Mouse (Mus musculus) hindbrain, embryonic 13.5 days (tissue): ENCODE results near the gene Sh3bgr. TPM values are rescaled to one million over a fixed set of nuclear protein-coding genes. Genes with fewer than 3 reads are reported as not detected.

Source experiments
- ATAC-seq: fragments of 200-750 bp; cut with Nextera tagmentation; 2 replicates; pipeline ENCODE4 v1.8.0; 2017; ENCODE audit warnings: moderate TSS enrichment; ENCODE audit not compliant: low FRiP score
- H3K27ac ChIP-seq: fragments of 300-500 bp; sonication (generic); 2 replicates; pipeline ENCODE4 v1.5.1; 2015; ENCODE audit warnings: inconsistent platforms, mild to moderate bottlenecking, moderate library complexity
- H3K27me3 ChIP-seq: fragments of 300-500 bp; sonication (generic); 2 replicates; pipeline ENCODE4 v1.6.1; 2015; ENCODE audit warnings: mild to moderate bottlenecking, inconsistent platforms
- H3K36me3 ChIP-seq: fragments of 300-500 bp; sonication (generic); 2 replicates; pipeline ENCODE4 v1.6.1; 2015; ENCODE audit warnings: mild to moderate bottlenecking, inconsistent platforms
- H3K4me1 ChIP-seq: fragments of 300-500 bp; sonication (generic); replicated peaks from 2 replicates; pipeline ENCODE4 v1.6.1; 2015; ENCODE audit warnings: inconsistent platforms
- H3K4me2 ChIP-seq: fragments of 300-500 bp; sonication (generic); 2 replicates; pipeline ENCODE4 v1.6.1; 2015; ENCODE audit warnings: inconsistent platforms, mild to moderate bottlenecking, moderate library complexity
- H3K4me3 ChIP-seq: fragments of 300-500 bp; sonication (generic); 2 replicates; pipeline ENCODE4 v1.5.1; 2015; ENCODE audit warnings: mild to moderate bottlenecking, inconsistent platforms
- H3K9ac ChIP-seq: fragments of 300-500 bp; sonication (generic); 2 replicates; pipeline ENCODE4 v1.6.1; 2015; ENCODE audit warnings: mild to moderate bottlenecking, inconsistent platforms
- H3K9me3 ChIP-seq: fragments of 300-500 bp; sonication (generic); 2 replicates; pipeline ENCODE4 v1.6.1; 2016; ENCODE audit warnings: inconsistent platforms
- WGBS: fragments of 180-500 bp; shearing (Covaris S2); methylation state at CpG from one replicate; pipeline ENCODE4 v1.1.7; 2015; 5-methylcytosine and 5-hydroxymethylcytosine counted together
- polyA plus RNA-seq: library from polyadenylated mRNA; unstranded; fragments of >200 nt; fragmentation: Nextera tagmentation; extraction: Ambion mirVana; gene quantifications from 2 replicates; pipeline ENCODE4 v1.2.1, GENCODE M21; 2015

Gene Sh3bgr
- polyA plus RNA-seq, 1 experiment from 2014 or later = 2.9 TPM

GRCm38 (mm10) chr16:96165723-96166264, 34.5 kb upstream of the Sh3bgr start:
- no peak overlapping the region for H3K9ac ChIP-seq

DNA sequence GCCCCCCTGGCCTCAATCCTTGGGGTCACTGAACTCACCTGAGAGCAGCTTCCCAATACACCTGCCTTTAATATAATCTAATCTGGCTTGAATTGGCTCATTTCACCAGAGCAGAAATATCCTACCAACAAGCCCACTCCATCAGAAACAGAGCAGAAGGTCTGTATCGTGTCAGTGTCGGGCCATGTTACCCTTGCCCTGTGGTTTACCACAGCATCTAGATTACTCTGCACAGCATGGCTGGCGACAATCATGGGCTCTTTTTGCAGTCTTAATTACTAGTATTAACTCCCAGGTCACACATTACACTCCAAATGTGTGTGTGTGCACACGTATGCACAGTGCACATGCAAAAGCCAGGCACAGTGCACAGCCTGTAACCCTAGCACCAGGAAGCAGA, 31.4 kb upstream of the Sh3bgr start:
- Histone ChIP-seq H3K4me2 (no peak overlapping the region), H3K9me3 (no peaks in the 10 kb centered on the region), H3K4me1 (no peaks in the 10 kb centered on the region), H3K9ac (no peak overlapping the region), H3K27ac (no peak overlapping the region), H3K4me3 (no peak overlapping the region), H3K27me3 (no peaks in the 10 kb centered on the region), H3K36me3 (0 out of 2 replicates have a peak, but pooled peaks cover 3% of the 10 kb centered on the region)
- ATAC-seq = no peak
- 91% methylated on average over 4 of the region's 4 CpGs for WGBS

More at GRCm38 (mm10) chr16:96165723-96166264, 34.5 kb upstream of the Sh3bgr start:
- Histone ChIP-seq H3K27ac (no peak overlapping the region), H3K4me2 (no peak overlapping the region), H3K4me1 (no peaks in the 10 kb centered on the region), H3K27me3 (no peaks in the 10 kb centered on the region), H3K9me3 (no peaks in the 10 kb centered on the region), H3K36me3 (0 out of 2 replicates have a peak, but pooled peaks cover 3% of the 10 kb centered on the region), H3K4me3 (no peak overlapping the region)
- 73% methylated on average over 4 of the region's 4 CpGs for WGBS
- ATAC-seq = no peak

GRCm38 (mm10) chr16:96173648-96174047, 26.6 kb upstream of the Sh3bgr start:
- Histone ChIP-seq H3K4me3 (no peak overlapping the region), H3K27ac (no peak overlapping the region), H3K36me3 (no peaks in the 10 kb centered on the region), H3K9me3 (no peaks in the 10 kb centered on the region), H3K4me1 (no peaks in the 10 kb centered on the region; the same call in 1 of the 2 replicates), H3K4me2 (no peak overlapping the region), H3K9ac (no peak overlapping the region), H3K27me3 (no peaks in the 10 kb centered on the region)
- 80% methylated on average over 8 of the region's 8 CpGs for WGBS
- ATAC-seq = no peak

DNA sequence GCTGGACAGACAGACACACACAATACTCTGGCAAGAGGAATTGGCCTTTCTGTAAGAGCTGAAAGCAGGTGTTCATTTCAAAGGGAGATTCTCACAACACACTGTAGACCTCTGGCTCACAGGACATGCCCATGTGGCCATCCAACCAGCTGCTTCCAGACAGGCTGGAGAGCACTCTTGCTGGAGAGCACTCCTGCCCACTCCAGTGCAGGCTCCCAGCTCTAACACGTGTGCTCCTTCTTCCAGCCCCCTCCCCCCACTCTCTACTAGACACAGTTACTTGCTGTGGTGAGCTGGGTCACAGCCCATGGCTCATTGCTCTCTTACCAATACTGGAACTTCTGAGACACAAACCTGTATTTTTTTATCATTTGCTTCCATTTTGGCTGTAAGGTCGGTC, 24.9 kb upstream of the Sh3bgr start:
- Histone ChIP-seq H3K9ac (no peak overlapping the region), H3K27ac (no peak overlapping the region), H3K4me3 (no peak overlapping the region), H3K4me2 (no peak overlapping the region), H3K4me1 (no peaks in the 10 kb centered on the region; the same call in 1 of the 2 replicates), H3K27me3 (no peaks in the 10 kb centered on the region), H3K9me3 (no peaks in the 10 kb centered on the region), H3K36me3 (no peaks in the 10 kb centered on the region)
- ATAC-seq = no peak
- WGBS = 44% methylated on average over 2 of the region's 2 CpGs

GRCm38 (mm10) chr16:96179156-96179555, 21.1 kb upstream of the Sh3bgr start:
- Histone ChIP-seq H3K4me1 (no peaks in the 10 kb centered on the region; the same call in 1 of the 2 replicates), H3K27me3 (no peaks in the 10 kb centered on the region), H3K4me2 (no peak overlapping the region), H3K4me3 (no peak overlapping the region), H3K36me3 (no peaks in the 10 kb centered on the region), H3K27ac (no peak overlapping the region), H3K9ac (no peak overlapping the region), H3K9me3 (no peaks in the 10 kb centered on the region)
- no peak for ATAC-seq

DNA sequence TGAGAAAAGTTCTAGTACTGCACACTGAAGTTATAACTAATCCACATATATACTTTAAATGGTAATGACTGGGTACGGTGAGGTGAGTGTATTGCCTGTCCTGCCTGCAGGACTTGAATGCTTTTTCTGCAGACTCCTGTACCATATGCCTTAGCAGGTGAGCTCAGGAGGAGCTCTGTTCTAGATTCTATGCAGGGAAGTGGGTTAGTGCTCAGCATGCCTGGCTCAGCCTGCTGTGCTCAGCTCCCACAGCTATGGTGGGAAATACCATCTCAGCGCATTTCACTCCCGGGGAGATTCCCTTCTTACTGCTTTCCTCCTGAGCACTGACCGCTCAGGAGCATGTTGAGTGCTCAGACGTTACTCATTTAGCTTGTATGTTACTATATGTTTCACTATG, 12.6 kb upstream of the Sh3bgr start:
- WGBS = 91% methylated on average over 5 of the region's 5 CpGs
- H3K36me3 ChIP-seq = no peaks in the 10 kb centered on the region
- peaks cover 8% of the 10 kb centered on the region for H3K4me1 ChIP-seq
- no peak overlapping the region for H3K9ac ChIP-seq
- H3K27me3 ChIP-seq = no peaks in the 10 kb centered on the region
- no peak overlapping the region for H3K4me2 ChIP-seq
- H3K27ac ChIP-seq = no peak overlapping the region
- no peaks in the 10 kb centered on the region for H3K9me3 ChIP-seq
- no peak for ATAC-seq
- H3K4me3 ChIP-seq = no peak overlapping the region

DNA sequence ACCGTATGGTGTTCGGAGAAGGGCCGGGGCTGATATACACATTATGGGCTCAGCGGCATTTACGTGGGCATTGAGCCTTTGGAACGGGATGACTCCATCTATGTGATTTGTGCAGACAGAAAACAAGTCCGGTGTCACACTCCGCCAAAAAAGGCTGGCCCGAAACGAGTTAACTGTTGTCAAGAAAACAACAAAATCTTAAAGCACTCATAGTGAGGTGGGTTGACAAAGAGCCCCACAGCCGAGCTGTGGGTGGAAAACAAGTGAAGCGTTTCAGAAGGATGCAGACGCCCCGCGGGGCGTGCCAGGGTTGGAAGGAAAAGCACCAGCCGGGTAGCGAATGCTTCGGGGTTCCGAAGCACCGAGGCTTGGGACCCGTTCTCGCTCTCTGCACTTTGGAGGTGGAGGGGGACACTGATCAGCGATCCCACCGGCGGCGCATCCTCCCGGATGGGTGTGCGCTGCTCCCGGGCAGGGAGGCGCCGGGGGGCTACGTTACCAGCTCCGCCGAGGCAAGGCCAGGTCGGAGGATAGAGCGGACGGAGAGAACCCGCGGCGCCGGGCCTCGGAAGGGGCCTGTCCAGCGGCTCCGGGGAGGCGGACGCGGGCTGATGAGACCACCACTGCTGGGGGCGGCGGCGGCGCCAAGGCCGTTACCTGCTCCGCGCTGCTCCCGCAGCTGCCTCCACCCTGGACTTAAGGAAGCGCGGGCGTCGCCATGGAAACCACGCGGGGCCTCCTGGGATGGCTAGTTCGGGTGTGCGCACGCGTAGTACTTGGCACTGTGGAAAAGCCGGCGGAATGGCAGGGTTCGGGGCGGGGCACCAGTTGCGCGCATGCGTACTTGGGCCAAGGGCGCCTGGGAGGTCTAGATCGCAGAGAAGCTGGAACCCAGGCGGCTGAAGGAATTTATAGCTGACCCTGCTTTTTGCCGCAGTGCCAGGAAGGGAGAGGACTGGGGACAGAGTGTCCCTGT, 8.4 kb upstream of the Sh3bgr start, which contains the start of gene Lca5l:
Gene Lca5l (minus strand): TSS at position 741 of the 976 bp plus-strand sequence.
- H3K4me2 ChIP-seq = peak within 1 kb of the TSS; percentile 64
- H3K27me3 ChIP-seq = no peaks in the 10 kb centered on the region
- no peaks in the 10 kb centered on the region for H3K9me3 ChIP-seq
- H3K27ac ChIP-seq = peak within 1 kb of the TSS; percentile 84
- peak within 1 kb of the TSS; percentile 91 for H3K9ac ChIP-seq
- no peaks in the 10 kb centered on the region for H3K36me3 ChIP-seq
- ATAC-seq = peak; percentile 97
- H3K4me3 ChIP-seq = peak within 1 kb of the TSS; percentile 87
- under 1% methylated on average over 77 of the region's 77 CpGs for WGBS
- peaks cover 8% of the 10 kb centered on the region for H3K4me1 ChIP-seq

DNA sequence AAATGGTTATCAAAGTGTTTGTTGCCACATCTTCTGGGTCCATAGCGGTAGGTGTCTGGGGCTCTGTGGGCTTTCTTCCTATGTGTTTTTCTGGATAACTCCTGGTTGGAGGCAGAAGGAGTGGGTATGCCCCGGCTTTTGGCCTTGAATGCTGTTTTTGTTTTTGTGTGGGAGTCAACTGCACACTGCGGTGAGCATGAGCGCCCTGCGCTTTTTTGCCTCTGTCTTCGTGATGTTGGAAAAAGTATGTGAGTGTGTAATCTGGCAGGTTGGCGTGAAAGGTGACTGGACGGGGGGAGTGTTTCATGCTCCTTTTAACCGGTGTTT, 415 bp downstream of the Sh3bgr start:
- Histone ChIP-seq H3K27me3 (no peaks in the 10 kb centered on the region), H3K4me2 (peak overlapping the region; percentile 49), H3K36me3 (no peaks in the 10 kb centered on the region), H3K9ac (peak overlapping the region; percentile 3; the same call in 1 of the 2 replicates), H3K4me1 (peaks cover 14% of the 10 kb centered on the region), H3K27ac (no peak overlapping the region), H3K4me3 (peak overlapping the region; percentile 13; the same call in 1 of the 2 replicates), H3K9me3 (no peaks in the 10 kb centered on the region)
- no peak for ATAC-seq
- WGBS = 41% methylated on average over 9 of the region's 9 CpGs

- peaks cover 14% of the 10 kb centered on the region for H3K4me1 ChIP-seq
- no peak overlapping the region for H3K4me2 ChIP-seq
- no peak overlapping the region for H3K9ac ChIP-seq
- ATAC-seq = no peak
- 86% methylated on average over 11 of the region's 11 CpGs for WGBS
- H3K27me3 ChIP-seq = no peaks in the 10 kb centered on the region
- H3K36me3 ChIP-seq = no peaks in the 10 kb centered on the region
- H3K9me3 ChIP-seq = no peaks in the 10 kb centered on the region
- H3K4me3 ChIP-seq = no peak overlapping the region
- no peak overlapping the region for H3K27ac ChIP-seq
Observed at GRCm38 (mm10) chr16:96201485-96202232, 1.4 kb downstream of the Sh3bgr start.

- Histone ChIP-seq H3K9ac (no peak overlapping the region), H3K4me3 (no peak overlapping the region), H3K4me2 (no peak overlapping the region), H3K9me3 (no peaks in the 10 kb centered on the region), H3K27ac (no peak overlapping the region), H3K4me1 (no peaks in the 10 kb centered on the region), H3K36me3 (no peaks in the 10 kb centered on the region), H3K27me3 (no peaks in the 10 kb centered on the region)
- no peak for ATAC-seq
- WGBS = 81% methylated on average over 10 of the region's 10 CpGs
Observed at GRCm38 (mm10) chr16:96209789-96210188, 9.5 kb downstream of the Sh3bgr start.

DNA sequence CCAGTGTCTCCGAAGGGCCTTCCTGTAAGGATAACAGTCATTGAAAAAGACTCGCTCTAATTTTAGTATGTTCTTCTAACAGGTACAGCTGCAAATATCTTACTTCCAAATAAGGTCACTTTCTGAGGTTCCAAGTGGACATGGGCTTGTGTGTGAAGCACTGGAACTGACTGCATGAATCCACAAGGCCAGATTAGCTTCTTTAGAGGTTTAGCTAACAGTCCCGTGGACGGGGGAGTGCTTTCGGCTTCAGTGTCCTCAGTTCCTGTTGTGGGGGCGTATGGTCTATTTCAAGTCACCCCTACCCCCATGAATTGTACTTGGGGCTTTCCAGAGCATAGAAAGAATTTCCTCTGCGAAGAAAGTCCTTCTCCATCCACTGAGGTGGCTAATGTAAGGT, 10.6 kb downstream of the Sh3bgr start:
- 86% methylated on average over 7 of the region's 7 CpGs for WGBS
- Histone ChIP-seq H3K9me3 (no peaks in the 10 kb centered on the region), H3K4me1 (no peaks in the 10 kb centered on the region), H3K4me3 (no peak overlapping the region), H3K36me3 (no peaks in the 10 kb centered on the region), H3K27me3 (no peaks in the 10 kb centered on the region), H3K27ac (no peak overlapping the region), H3K9ac (no peak overlapping the region), H3K4me2 (no peak overlapping the region)
- ATAC-seq = no peak

DNA sequence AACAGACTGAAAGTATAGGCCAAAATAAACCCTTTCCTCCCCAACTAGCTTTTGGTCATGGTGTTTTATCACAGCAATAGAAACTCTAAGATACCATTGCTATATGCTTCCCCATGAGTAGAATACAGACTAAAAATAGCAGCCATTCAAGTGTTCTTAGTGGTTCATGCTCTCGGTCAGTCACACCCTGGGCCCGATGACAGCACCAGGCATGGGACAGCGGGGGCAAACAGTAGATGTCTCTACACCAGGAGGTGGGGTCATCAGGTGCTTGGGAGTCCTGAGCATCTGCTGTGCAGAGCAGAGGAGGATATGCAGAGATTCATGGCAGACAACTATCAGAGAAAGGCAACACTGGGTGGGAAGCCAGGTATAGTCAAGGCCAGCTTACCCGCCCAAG, 12.8 kb downstream of the Sh3bgr start:
- no peaks in the 10 kb centered on the region for H3K9me3 ChIP-seq
- 94% methylated on average over 4 of the region's 4 CpGs for WGBS
- no peaks in the 10 kb centered on the region for H3K27me3 ChIP-seq
- no peak for ATAC-seq
- no peak overlapping the region for H3K27ac ChIP-seq
- no peaks in the 10 kb centered on the region for H3K36me3 ChIP-seq
- no peaks in the 10 kb centered on the region for H3K4me1 ChIP-seq
- no peak overlapping the region for H3K9ac ChIP-seq
- no peak overlapping the region for H3K4me3 ChIP-seq
- no peak overlapping the region for H3K4me2 ChIP-seq
